Comparison of ENCODE assay signal across 10 mouse cellular contexts in genomic region chr2:5824213-5824612, GRCm38 (mm10). TPM values are rescaled to one million over a fixed set of nuclear protein-coding genes. Genes with fewer than 3 reads are reported as not detected.
DNase-seq lines count a peak whose midpoint lies in the region; ATAC-seq and TF ChIP-seq lines count a peak whose summit lies in the region.
"Had no signal": no experiment of that assay in that cellular context is flagged by ENCODE, and none has a peak within 500 bp of the region (broad histone marks: within the 10 kb centered on the region; RNA-seq: fewer than 3 reads in every experiment).

No protein-coding gene starts in this region.

- no peaks in the 10 kb centered on the region; the same call in 1 of the 2 replicates for H3K4me1 ChIP-seq in kidney, adult 2 months (ENCODE audit: control insufficient read depth, insufficient read depth, low read length)
- H3K4me1 ChIP-seq: embryonic facial prominence, embryonic 12.5 days had no signal

- peak; percentile 30; the same call in 1 of the 2 replicates for TF ChIP-seq CTCF in kidney, adult 2 months (conservative IDR thresholded peaks at IDR 0.05; ENCODE audit: insufficient read depth, insufficient read length, low read depth, low read length)

- no peak overlapping the region for H3K27ac ChIP-seq in kidney, adult 2 months (ENCODE audit: insufficient read depth, low read depth, low read length)
- H3K27ac ChIP-seq: embryonic facial prominence, embryonic 12.5 days had no signal

- no peak for DNase-seq in kidney, adult 2 months
- no peak for DNase-seq in kidney, adult 18-20 months
- DNase-seq in 416B (ENCODE audit: low read depth): peak; percentile 45
- DNase-seq in B cell, adult 2 months: peak; percentile 37 to 44
- no peak for DNase-seq in adrenal gland, postnatal 4 days (ENCODE audit: low spot score in 2 of 2)
- no peak for DNase-seq in ovary, postnatal 36 days (ENCODE audit: low spot score)
- DNase-seq: right cerebral cortex, postnatal 14 days had no signal

- H3K27me3 ChIP-seq in kidney, adult 2 months (replicated peaks; ENCODE audit: control insufficient read depth, insufficient read depth, low read length): no peaks in the 10 kb centered on the region
- H3K27me3 ChIP-seq: embryonic facial prominence, embryonic 12.5 days had no signal

- ATAC-seq in granulocyte monocyte progenitor cell, adult 5-6 weeks (replicated peaks; ENCODE audit: poor library complexity, severe bottlenecking): peak; percentile 51; the same call in 1 of the 2 replicates

- H3K4me3 ChIP-seq in kidney, adult 2 months (ENCODE audit: insufficient read depth, low read depth, low read length): no peak overlapping the region
- H3K4me3 ChIP-seq: embryonic facial prominence, embryonic 12.5 days had no signal

- no peak for TF ChIP-seq POLR2A in kidney, adult 2 months (IDR thresholded peaks at IDR 0.05; ENCODE audit: low read depth, low read length)

- H3K36me3 ChIP-seq in kidney, adult 2 months (ENCODE audit: control insufficient read depth, insufficient read depth, low read length): no peaks in the 10 kb centered on the region; the same call in none of the 2 replicates

- 15% methylated on average over 1 of the region's 1 CpGs for WGBS in kidney, adult 2 months

RNA-seq across cellular contexts. Expression of gene Nudt5, which starts 20.6 kb away (rescaled TPM):
- polyA plus RNA-seq in kidney, adult 2 months (2012; rRNA removed): 9.3 and 13.2 TPM in 2 replicates
- total RNA-seq in granulocyte monocyte progenitor cell, adult 5-6 weeks (2014; fragmentation: Nextera tagmentation): 63.6 and 73.3 TPM in 2 replicates
- total RNA-seq in granulocyte monocyte progenitor cell, adult 5-6 weeks (2017): 83.9 and 88.2 TPM in 2 replicates
- total RNA-seq in adrenal gland, postnatal 4 days (2021): 10 to 100 TPM; 35.9 to 40.3 TPM

RNA-seq across cellular contexts. Expression of gene Cdc123, which starts 20.8 kb away (rescaled TPM):
- 71.5 and 74.7 TPM in 2 replicates for polyA plus RNA-seq in kidney, adult 2 months (2012; rRNA removed)
- 113 and 134 TPM in 2 replicates for total RNA-seq in granulocyte monocyte progenitor cell, adult 5-6 weeks (2014; fragmentation: Nextera tagmentation)
- total RNA-seq in granulocyte monocyte progenitor cell, adult 5-6 weeks (2017): 108 and 112 TPM in 2 replicates
- total RNA-seq in adrenal gland, postnatal 4 days (2021): 100 to 1,000 TPM; 139 to 156 TPM

RNA-seq across cellular contexts. Expression of gene Gm13199, which starts 38.5 kb away (rescaled TPM):
- polyA plus RNA-seq in kidney, adult 2 months (2012; rRNA removed): 2.1 TPM in 2 replicates
- 7.8 TPM in 1 of 2 replicates, not detected in the other for total RNA-seq in granulocyte monocyte progenitor cell, adult 5-6 weeks (2014; fragmentation: Nextera tagmentation)
- total RNA-seq in granulocyte monocyte progenitor cell, adult 5-6 weeks (2017): not detected in 2 replicates
- 1 to 10 TPM in 1 of 2 experiments, under 1 TPM in 1; 0.96 to 2.2 TPM for total RNA-seq in adrenal gland, postnatal 4 days (2021)
- total RNA-seq: gastrocnemius, adult 18-20 months had no signal

Comparison
In these comparisons a context has a peak if more than half of its experiments do, and no peak if none do; other contexts are left out.
1. DNase-seq: peak in 416B (single experiment) and B cell, adult 2 months (2 of 2); none in kidney, adult 2 months (single experiment), kidney, adult 18-20 months (single experiment), adrenal gland, postnatal 4 days (0 of 2) and ovary, postnatal 36 days (single experiment).